Comparison of ENCODE assay signal across 17 mouse cellular contexts in the genomic region with DNA sequence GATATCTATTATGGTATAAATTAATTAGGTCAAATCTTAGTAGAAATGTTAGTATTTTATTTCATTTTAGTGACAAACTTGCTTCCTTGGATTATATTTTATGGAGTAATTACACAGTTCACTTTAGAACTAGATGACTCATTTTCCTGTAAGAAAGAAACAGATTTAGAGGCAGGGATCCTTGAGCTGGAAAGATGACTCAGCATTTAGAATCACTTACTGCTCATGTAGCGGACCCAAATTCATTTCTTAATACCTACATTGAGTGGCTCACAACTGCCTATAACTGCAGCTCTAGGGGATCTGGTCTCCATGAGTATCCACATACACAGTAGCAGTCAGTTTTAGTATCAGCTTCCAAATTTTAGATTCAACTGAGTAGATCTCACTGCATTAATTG.
"Had no signal": no experiment of that assay in that cellular context is flagged by ENCODE, and none has a peak within 500 bp of the region (broad histone marks: within the 10 kb centered on the region; RNA-seq: fewer than 3 reads in every experiment).

No protein-coding gene starts in this region.

- H3K4me3 ChIP-seq: megakaryocyte, embryonic 14.5 days; midbrain, embryonic 12.5 days; myocyte; neural tube, embryonic 13.5 days; neural tube, embryonic 15.5 days had no signal

- ATAC-seq: midbrain, embryonic 16.5 days had no signal

- H3K36me3 ChIP-seq: midbrain, embryonic 12.5 days; neural tube, embryonic 13.5 days; neural tube, embryonic 15.5 days had no signal

- H3K9me3 ChIP-seq: megakaryocyte, embryonic 14.5 days; midbrain, embryonic 12.5 days; neural tube, embryonic 13.5 days; neural tube, embryonic 15.5 days had no signal

- H3K27me3 ChIP-seq: midbrain, embryonic 12.5 days; neural tube, embryonic 13.5 days; neural tube, embryonic 15.5 days had no signal

- DNase-seq: lung, adult 18-20 months; lung, embryonic 14.5 days; lung, postnatal 10 days; lung, postnatal 4 days; midbrain, embryonic 14.5 days; retina, postnatal 1 day; right cerebral cortex, postnatal 14 days; spleen, adult 18-20 months; thymus, adult 2 months; thymus, postnatal 25 days; thymus, postnatal 4 days had no signal

- H3K9ac ChIP-seq: lung, embryonic 14.5 days; midbrain, embryonic 12.5 days; neural tube, embryonic 13.5 days; neural tube, embryonic 15.5 days had no signal

- H3K4me2 ChIP-seq: lung, embryonic 14.5 days; midbrain, embryonic 12.5 days; neural tube, embryonic 13.5 days; neural tube, embryonic 15.5 days had no signal

- H3K27ac ChIP-seq: midbrain, embryonic 12.5 days; neural tube, embryonic 13.5 days; neural tube, embryonic 15.5 days had no signal

- H3K4me1 ChIP-seq: megakaryocyte, embryonic 14.5 days; midbrain, embryonic 12.5 days; neural tube, embryonic 13.5 days; neural tube, embryonic 15.5 days had no signal
